ENCODE assay signal across 8 mouse cellular contexts in the genomic region with DNA sequence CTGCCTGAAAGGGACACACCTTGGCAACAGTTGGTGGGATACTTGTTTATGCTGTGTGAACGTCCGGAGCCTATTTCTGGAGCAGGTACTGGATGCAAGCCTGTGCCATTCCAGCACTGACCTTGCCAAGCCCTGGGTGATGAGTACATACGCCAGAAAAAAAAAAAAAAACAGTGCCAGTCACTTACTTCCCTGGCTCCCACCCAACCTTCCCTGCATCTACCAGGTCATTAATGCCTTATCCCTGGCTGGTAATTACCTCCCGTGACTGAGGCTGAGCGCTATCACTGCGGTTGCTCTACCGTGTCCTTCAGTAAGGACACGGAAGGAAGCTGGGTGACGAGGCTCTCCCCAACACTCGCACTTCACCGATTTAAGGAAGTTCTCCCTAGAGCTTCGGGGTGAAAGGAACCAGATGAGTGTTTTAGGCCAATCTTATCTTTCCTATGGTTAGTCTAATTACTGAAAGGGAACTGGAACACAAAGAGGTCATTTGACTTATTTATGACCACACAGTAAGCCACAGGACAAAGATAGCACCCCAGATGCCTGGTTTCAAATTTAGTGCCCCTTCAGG. TPM values are rescaled to one million over a fixed set of nuclear protein-coding genes. Genes with fewer than 3 reads are reported as not detected.
A peak's percentile ranks its signal among the peaks of the same experiment; 100 is the strongest.
DNase-seq lines count a peak whose midpoint lies in the region; ATAC-seq lines count a peak whose summit lies in the region.

No protein-coding gene starts in this region.

- WGBS in midbrain, embryonic 11.5 days = 83% methylated on average over 12 of the region's 12 CpGs
- 78% methylated on average over 12 of the region's 12 CpGs for WGBS in midbrain, embryonic 16.5 days
- 60% methylated on average over 12 of the region's 12 CpGs for WGBS in intestine, embryonic 15.5 days

- H3K9me3 ChIP-seq in midbrain, embryonic 11.5 days (ENCODE audit: control insufficient read depth, low read length) = no peaks in the 10 kb centered on the region
- H3K9me3 ChIP-seq in midbrain, embryonic 16.5 days (replicated peaks; ENCODE audit: control insufficient read depth, low read length, poor library complexity, severe bottlenecking) = no peaks in the 10 kb centered on the region
- no peaks in the 10 kb centered on the region for H3K9me3 ChIP-seq in intestine, embryonic 15.5 days

- no peak overlapping the region for H3K27ac ChIP-seq in midbrain, embryonic 11.5 days (ENCODE audit: low read depth, low read length)
- no peak overlapping the region for H3K27ac ChIP-seq in midbrain, embryonic 16.5 days (ENCODE audit: low read length)
- H3K27ac ChIP-seq in intestine, embryonic 15.5 days = no peak overlapping the region

- H3K4me2 ChIP-seq in midbrain, embryonic 11.5 days = no peak overlapping the region
- no peak overlapping the region for H3K4me2 ChIP-seq in midbrain, embryonic 16.5 days (ENCODE audit: low read length)
- H3K4me2 ChIP-seq in intestine, embryonic 15.5 days (replicated peaks) = no peak overlapping the region

- no peaks in the 10 kb centered on the region for H3K27me3 ChIP-seq in midbrain, embryonic 11.5 days (ENCODE audit: control insufficient read depth, insufficient read depth, low read length)
- no peaks in the 10 kb centered on the region for H3K27me3 ChIP-seq in midbrain, embryonic 16.5 days (ENCODE audit: control insufficient read depth, insufficient read depth, low read depth, low read length)
- no peaks in the 10 kb centered on the region for H3K27me3 ChIP-seq in intestine, embryonic 15.5 days (replicated peaks)

- 0 out of 2 replicates have a peak, but pooled peaks cover 3% of the 10 kb centered on the region for H3K4me1 ChIP-seq in midbrain, embryonic 11.5 days (ENCODE audit: control insufficient read depth, insufficient read depth, low read length)
- peaks cover 3% of the 10 kb centered on the region; the same call in 1 of the 2 replicates for H3K4me1 ChIP-seq in midbrain, embryonic 16.5 days (ENCODE audit: control insufficient read depth, insufficient read depth, low read length)
- peaks cover 8% of the 10 kb centered on the region; the same call in 1 of the 2 replicates for H3K4me1 ChIP-seq in intestine, embryonic 15.5 days (replicated peaks)

- H3K4me3 ChIP-seq in midbrain, embryonic 11.5 days (ENCODE audit: low read depth, low read length) = no peak overlapping the region
- no peak overlapping the region for H3K4me3 ChIP-seq in midbrain, embryonic 16.5 days (ENCODE audit: low read depth, low read length)
- H3K4me3 ChIP-seq in intestine, embryonic 15.5 days (replicated peaks) = no peak overlapping the region

- ATAC-seq in midbrain, embryonic 11.5 days (ENCODE audit: low FRiP score) = no peak
- no peak for ATAC-seq in midbrain, embryonic 16.5 days
- ATAC-seq in intestine, embryonic 15.5 days = peak; percentile 51; the same call in 1 of the 2 replicates
- ATAC-seq in monocyte, adult 5-6 weeks (replicated peaks; ENCODE audit: insufficient number of reproducible peaks, low FRiP score, low TSS enrichment, poor library complexity, severe bottlenecking) = peak; percentile 94

- H3K9ac ChIP-seq in midbrain, embryonic 11.5 days (ENCODE audit: low read length) = no peak overlapping the region
- H3K9ac ChIP-seq in midbrain, embryonic 16.5 days (ENCODE audit: low read depth, low read length) = no peak overlapping the region
- H3K9ac ChIP-seq in intestine, embryonic 15.5 days = no peak overlapping the region

- H3K36me3 ChIP-seq in midbrain, embryonic 11.5 days (ENCODE audit: control insufficient read depth, insufficient read depth, low read length) = peaks cover 4% of the 10 kb centered on the region; the same call in 1 of the 2 replicates
- peaks cover 9% of the 10 kb centered on the region for H3K36me3 ChIP-seq in midbrain, embryonic 16.5 days (ENCODE audit: control insufficient read depth, insufficient read depth, low read length)
- H3K36me3 ChIP-seq in intestine, embryonic 15.5 days = 0 out of 2 replicates have a peak, but pooled peaks cover 3% of the 10 kb centered on the region

- peak; percentile 66 for DNase-seq in midbrain, embryonic 11.5 days (ENCODE audit: low spot score, missing footprints)
- peak; percentile 74 for DNase-seq in cerebellum, adult 9-11 months
- no peak for DNase-seq in right cerebral cortex, postnatal 10 days (ENCODE audit: low spot score in 2 of 2)
- no peak for DNase-seq in right cerebral cortex, postnatal 25 days
- DNase-seq in left cerebral cortex, adult 8-10 months (ENCODE audit: low spot score in 2 of 2) = no peak

RNA-seq across cellular contexts. Expression of a gene that starts 13.5 kb away (rescaled TPM):
- polyA plus RNA-seq in midbrain, embryonic 11.5 days (2014; fragmentation: Nextera tagmentation; extraction: Ambion mirVana) = 25.0 and 25.6 TPM in 2 replicates
- polyA plus RNA-seq in midbrain, embryonic 16.5 days (2015; fragmentation: Nextera tagmentation; extraction: Ambion mirVana) = 40.7 and 44.6 TPM in 2 replicates
- polyA plus RNA-seq in intestine, embryonic 15.5 days (2015; fragmentation: Nextera tagmentation; extraction: Ambion mirVana) = 30.4 and 30.6 TPM in 2 replicates
- 11.1 to 22.1 TPM (median 15.6 TPM) in 3 replicates for total RNA-seq in monocyte, adult 5-6 weeks (2017)
- total RNA-seq in left cerebral cortex, adult 8-10 months (2022) = 10 to 100 TPM; 43.1 to 49.6 (median 46.5) TPM

RNA-seq across cellular contexts. Expression of a gene that starts 18.9 kb away (rescaled TPM):
- 7.4 and 7.9 TPM in 2 replicates for polyA plus RNA-seq in midbrain, embryonic 11.5 days (2014; fragmentation: Nextera tagmentation; extraction: Ambion mirVana)
- 4.1 and 4.5 TPM in 2 replicates for polyA plus RNA-seq in midbrain, embryonic 16.5 days (2015; fragmentation: Nextera tagmentation; extraction: Ambion mirVana)
- polyA plus RNA-seq in intestine, embryonic 15.5 days (2015; fragmentation: Nextera tagmentation; extraction: Ambion mirVana) = 4.8 and 4.9 TPM in 2 replicates
- 3.7 to 5.5 TPM (median 4.3 TPM) in 3 replicates for total RNA-seq in monocyte, adult 5-6 weeks (2017)
- total RNA-seq in left cerebral cortex, adult 8-10 months (2022) = 1 to 10 TPM; 6.6 to 9.1 (median 8.0) TPM

RNA-seq across cellular contexts. Expression of a gene that starts 31.2 kb away (rescaled TPM):
- 45.5 and 46.4 TPM in 2 replicates for polyA plus RNA-seq in midbrain, embryonic 11.5 days (2014; fragmentation: Nextera tagmentation; extraction: Ambion mirVana)
- polyA plus RNA-seq in midbrain, embryonic 16.5 days (2015; fragmentation: Nextera tagmentation; extraction: Ambion mirVana) = 4.5 and 8.4 TPM in 2 replicates
- 41.9 and 53.7 TPM in 2 replicates for polyA plus RNA-seq in intestine, embryonic 15.5 days (2015; fragmentation: Nextera tagmentation; extraction: Ambion mirVana)
- 2.5 to 4.6 TPM (median 2.6 TPM) in 3 replicates for total RNA-seq in monocyte, adult 5-6 weeks (2017)
- 1 to 10 TPM in 1 of 4 experiments, under 1 TPM in 3; 0.21 to 1.0 (median 0.29) TPM for total RNA-seq in left cerebral cortex, adult 8-10 months (2022)

Comparison
In these comparisons a context has a peak if more than half of its experiments do, and no peak if none do; other contexts are left out.
1. ATAC-seq: peak in intestine, embryonic 15.5 days (single experiment) and monocyte, adult 5-6 weeks (single experiment); none in midbrain, embryonic 11.5 days (single experiment) and midbrain, embryonic 16.5 days (single experiment).
2. DNase-seq: peak in midbrain, embryonic 11.5 days (single experiment) and cerebellum, adult 9-11 months (single experiment); none in right cerebral cortex, postnatal 10 days (0 of 2), right cerebral cortex, postnatal 25 days (single experiment) and left cerebral cortex, adult 8-10 months (0 of 2).